Mouse (Mus musculus) olfactory bulb, adult 2 months (tissue): ENCODE data around the gene Cd300ld.
"Not testable (repeated sequence)": the region's sequence is repeated elsewhere in the genome, so short reads cannot be mapped to it uniquely, and the experiment has no call there.

Experiments used
- CTCF ChIP-seq: fragments of 200-500 bp; IDR thresholded peaks from 2 replicates; pipeline ENCODE4 v1.5.1; 2012; ENCODE audit warnings: low read depth, mild to moderate bottlenecking, low read length, moderate library complexity; ENCODE audit not compliant: insufficient read depth
- POLR2A ChIP-seq: fragments of 200-500 bp; IDR thresholded peaks from 2 replicates; pipeline ENCODE4 v1.6.1; 2012; ENCODE audit warnings: mild to moderate bottlenecking, low read depth, low read length, moderate library complexity; ENCODE audit not compliant: insufficient read depth

DNA sequence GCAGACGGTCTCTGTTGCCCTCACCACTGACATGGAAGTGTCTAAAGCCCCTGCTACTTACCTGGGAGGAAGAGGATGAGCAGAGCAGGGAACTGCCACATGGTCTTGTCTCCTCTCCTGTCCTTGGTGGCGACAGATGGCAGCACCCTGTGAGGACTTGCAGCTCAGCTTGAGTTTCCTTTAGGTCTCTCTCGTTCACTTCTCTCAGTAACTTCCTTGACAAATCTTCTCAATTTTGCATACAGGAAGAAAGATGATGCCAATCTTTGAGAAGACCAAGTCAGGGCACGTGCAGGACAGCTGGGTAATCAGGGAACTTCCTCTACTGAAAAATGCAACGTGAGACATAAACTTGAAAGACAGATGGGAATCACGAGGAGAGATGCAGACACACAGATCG is 26.4 kb upstream of the Cd300ld start, which contains the start of gene Cd300ld2:
- not testable (repeated sequence) for TF ChIP-seq POLR2A, CTCF
